Mouse (Mus musculus): Measurements from ENCODE around the gene Aars2.

Gene Aars2

GRCm38 (mm10) chr17:45566360-45567161 is 59.9 kb downstream of the Aars2 start:
- DNase-seq (ENCODE audit: low read depth, low spot score), result peak; percentile 56
- no peaks in the 10 kb centered on the region for H3K27me3 ChIP-seq (ENCODE audit: control insufficient read depth, insufficient read depth, low read length, poor library complexity, severe bottlenecking)

DNA sequence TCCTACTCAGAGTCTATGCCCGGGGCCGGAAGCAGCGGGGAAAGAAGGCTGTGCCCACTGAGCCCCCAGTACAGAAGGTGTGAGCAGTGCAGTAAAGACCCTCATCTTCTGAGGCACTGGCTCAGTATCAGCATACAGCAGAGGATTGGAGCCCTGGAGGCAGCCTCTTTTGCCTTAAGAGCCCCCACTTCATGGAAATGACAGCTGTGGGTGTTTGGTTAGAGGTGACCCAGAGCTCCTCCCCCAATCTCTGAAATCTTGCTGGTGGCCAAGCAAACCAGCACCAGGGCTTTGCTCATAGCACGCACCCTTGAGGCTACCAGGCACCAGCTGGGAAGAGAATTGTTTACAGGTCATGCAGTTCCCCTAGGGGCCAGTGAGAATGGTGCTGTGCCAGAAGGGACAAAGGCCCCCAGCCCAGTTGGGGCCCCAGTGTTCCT is 60.5 kb downstream of the Aars2 start:
- no peak for DNase-seq (ENCODE audit: low read depth, low spot score)
- Histone ChIP-seq H3K27me3 (ENCODE audit: control insufficient read depth, insufficient read depth, low read length, poor library complexity, severe bottlenecking) (no peaks in the 10 kb centered on the region), H3K36me3 (ENCODE audit: control insufficient read depth, insufficient read depth, low read length, poor library complexity, severe bottlenecking) (peaks cover 30% of the 10 kb centered on the region)

More at GRCm38 (mm10) chr17:45566360-45567161, 59.9 kb downstream of the Aars2 start:
- H3K36me3 ChIP-seq (ENCODE audit: control insufficient read depth, insufficient read depth, low read length, poor library complexity, severe bottlenecking), result peaks cover 29% of the 10 kb centered on the region

DNA sequence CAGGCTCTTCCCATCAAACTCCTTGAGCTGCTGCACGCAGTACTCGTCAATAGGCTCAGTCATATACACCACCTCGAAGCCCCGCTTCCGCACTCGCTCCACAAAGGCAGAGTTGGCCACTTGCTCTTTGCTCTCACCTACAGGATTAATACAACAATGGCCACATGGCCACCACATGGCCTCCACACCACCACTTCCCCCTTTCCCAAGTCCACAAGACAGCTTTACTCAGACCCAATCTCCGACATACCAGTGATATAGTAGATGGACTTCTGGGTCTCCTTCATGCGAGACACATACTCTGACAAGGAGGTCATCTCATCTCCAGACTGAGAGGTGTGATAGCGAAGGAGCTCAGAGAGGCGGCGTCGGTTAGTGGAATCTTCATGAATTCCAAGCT is 62.3 kb downstream of the Aars2 start:
- DNase-seq (ENCODE audit: low read depth, low spot score), result peak; percentile 41
- peaks cover 28% of the 10 kb centered on the region for H3K36me3 ChIP-seq (ENCODE audit: control insufficient read depth, insufficient read depth, low read length, poor library complexity, severe bottlenecking)
- H3K27me3 ChIP-seq (ENCODE audit: control insufficient read depth, insufficient read depth, low read length, poor library complexity, severe bottlenecking), result no peaks in the 10 kb centered on the region

GRCm38 (mm10) chr17:45569999-45570398 is 63.4 kb downstream of the Aars2 start:
- peaks cover 28% of the 10 kb centered on the region for H3K36me3 ChIP-seq (ENCODE audit: control insufficient read depth, insufficient read depth, low read length, poor library complexity, severe bottlenecking)

More at GRCm38 (mm10) chr17:45569999-45570398, 63.4 kb downstream of the Aars2 start:
- no peak for DNase-seq (ENCODE audit: low read depth, low spot score)
- no peaks in the 10 kb centered on the region for H3K27me3 ChIP-seq (ENCODE audit: control insufficient read depth, insufficient read depth, low read length, poor library complexity, severe bottlenecking)

Measured in splenic B cell, adult 2 months (primary cell).